In genomic region chr8:61374059-61374755, GRCm38 (mm10) we compare ENCODE assay signal across 11 mouse cellular contexts.
DNase-seq lines count a peak whose midpoint lies in the region; ATAC-seq and TF ChIP-seq lines count a peak whose summit lies in the region.
"Had no signal": no experiment of that assay in that cellular context is flagged by ENCODE, and none has a peak within 500 bp of the region (broad histone marks: within the 10 kb centered on the region; RNA-seq: fewer than 3 reads in every experiment).

No protein-coding gene starts in this region.

- intact Hi-C loops in left cerebral cortex, adult 2 months (cut with DNase I) = no loop called here
- intact Hi-C loops in left cerebral cortex, postnatal 14 days (cut with DNase I) = loop anchor here (5.0 kb wide), 1 partner anchor 147 kb away; no protein-coding TSS in a partner anchor

- no peaks in the 10 kb centered on the region for H3K9me3 ChIP-seq in embryonic facial prominence, embryonic 11.5 days (replicated peaks; ENCODE audit: control insufficient read depth, low read length)
- no peaks in the 10 kb centered on the region for H3K9me3 ChIP-seq in embryonic facial prominence, embryonic 10.5 days
- no peaks in the 10 kb centered on the region for H3K9me3 ChIP-seq in forebrain, embryonic 12.5 days
- no peaks in the 10 kb centered on the region for H3K9me3 ChIP-seq in midbrain, embryonic 15.5 days
- H3K9me3 ChIP-seq: limb, embryonic 12.5 days had no signal

- no peak overlapping the region for H3K4me2 ChIP-seq in embryonic facial prominence, embryonic 11.5 days (ENCODE audit: low read depth, low read length)
- no peak overlapping the region for H3K4me2 ChIP-seq in forebrain, embryonic 12.5 days
- H3K4me2 ChIP-seq in midbrain, embryonic 15.5 days = no peak overlapping the region
- H3K4me2 ChIP-seq: limb, embryonic 12.5 days had no signal

- peak; percentile 23 for DNase-seq in embryonic facial prominence, embryonic 11.5 days (ENCODE audit: low spot score)
- DNase-seq in embryonic facial prominence, embryonic 10.5 days (ENCODE audit: low spot score) = no peak
- DNase-seq in left cerebral cortex, adult 2 months (ENCODE audit: extremely low spot score in 1 of 2, low spot score in 2 of 2) = no peak
- DNase-seq in left cerebral cortex, postnatal 14 days (ENCODE audit: low spot score in 2 of 2) = no peak
- DNase-seq in cerebellum, adult 11-12 months = no peak
- DNase-seq in adrenal gland, adult 8-10 months = no peak
- DNase-seq: cerebellum, adult 18-20 months; heart, postnatal 36 days had no signal

- peak; percentile 36 for TF ChIP-seq CTCF in left cerebral cortex, adult 2 months (IDR thresholded peaks at IDR 0.05)

- no peaks in the 10 kb centered on the region for H3K27me3 ChIP-seq in embryonic facial prominence, embryonic 11.5 days (ENCODE audit: control insufficient read depth, insufficient read depth, low read length)
- H3K27me3 ChIP-seq in embryonic facial prominence, embryonic 10.5 days (replicated peaks; ENCODE audit: low read depth, poor library complexity, severe bottlenecking) = no peaks in the 10 kb centered on the region
- H3K27me3 ChIP-seq in forebrain, embryonic 12.5 days = no peaks in the 10 kb centered on the region
- no peaks in the 10 kb centered on the region for H3K27me3 ChIP-seq in midbrain, embryonic 15.5 days (replicated peaks)

- no peaks in the 10 kb centered on the region for H3K4me1 ChIP-seq in embryonic facial prominence, embryonic 11.5 days (ENCODE audit: control insufficient read depth, insufficient read depth, low read length)
- H3K4me1 ChIP-seq in embryonic facial prominence, embryonic 10.5 days = no peaks in the 10 kb centered on the region
- peaks cover 28% of the 10 kb centered on the region for H3K4me1 ChIP-seq in forebrain, embryonic 12.5 days
- peaks cover 17% of the 10 kb centered on the region for H3K4me1 ChIP-seq in midbrain, embryonic 15.5 days

- H3K9ac ChIP-seq in embryonic facial prominence, embryonic 11.5 days (replicated peaks; ENCODE audit: low read length) = no peak overlapping the region
- H3K9ac ChIP-seq in forebrain, embryonic 12.5 days = no peak overlapping the region
- H3K9ac ChIP-seq in midbrain, embryonic 15.5 days = no peak overlapping the region
- H3K9ac ChIP-seq: limb, embryonic 12.5 days had no signal

- WGBS in embryonic facial prominence, embryonic 11.5 days = 80% methylated on average over 16 of the region's 16 CpGs
- 81% methylated on average over 16 of the region's 16 CpGs for WGBS in embryonic facial prominence, embryonic 10.5 days
- 82% methylated on average over 16 of the region's 16 CpGs for WGBS in forebrain, embryonic 12.5 days
- 86% methylated on average over 16 of the region's 16 CpGs for WGBS in midbrain, embryonic 15.5 days

- H3K27ac ChIP-seq in embryonic facial prominence, embryonic 11.5 days (replicated peaks; ENCODE audit: low read depth, low read length) = no peak overlapping the region
- H3K27ac ChIP-seq in embryonic facial prominence, embryonic 10.5 days (replicated peaks) = no peak overlapping the region
- no peak overlapping the region for H3K27ac ChIP-seq in left cerebral cortex, adult 2 months
- H3K27ac ChIP-seq in forebrain, embryonic 12.5 days = no peak overlapping the region
- no peak overlapping the region for H3K27ac ChIP-seq in midbrain, embryonic 15.5 days
- H3K27ac ChIP-seq: limb, embryonic 12.5 days had no signal

- no peak overlapping the region for H3K4me3 ChIP-seq in embryonic facial prominence, embryonic 11.5 days (ENCODE audit: low read depth, low read length)
- no peak overlapping the region for H3K4me3 ChIP-seq in embryonic facial prominence, embryonic 10.5 days
- no peak overlapping the region for H3K4me3 ChIP-seq in left cerebral cortex, adult 2 months
- no peak overlapping the region for H3K4me3 ChIP-seq in forebrain, embryonic 12.5 days (replicated peaks)
- no peak overlapping the region for H3K4me3 ChIP-seq in midbrain, embryonic 15.5 days
- H3K4me3 ChIP-seq: limb, embryonic 12.5 days had no signal

- H3K36me3 ChIP-seq in embryonic facial prominence, embryonic 11.5 days (replicated peaks; ENCODE audit: control insufficient read depth, insufficient read depth, low read depth, low read length) = no peaks in the 10 kb centered on the region
- H3K36me3 ChIP-seq in embryonic facial prominence, embryonic 10.5 days (replicated peaks) = peaks cover 58% of the 10 kb centered on the region
- H3K36me3 ChIP-seq in forebrain, embryonic 12.5 days (replicated peaks) = peaks cover 46% of the 10 kb centered on the region
- H3K36me3 ChIP-seq in midbrain, embryonic 15.5 days (replicated peaks) = no peaks in the 10 kb centered on the region

- 0 out of 2 replicates have a peak, but pooled peaks have one; percentile 29 for ATAC-seq in embryonic facial prominence, embryonic 11.5 days (replicated peaks; ENCODE audit: insufficient number of reproducible peaks, low FRiP score, low TSS enrichment, low read depth)
- ATAC-seq in forebrain, embryonic 12.5 days (ENCODE audit: low FRiP score) = peak; percentile 37; the same call in 1 of the 2 replicates
- 0 out of 2 replicates have a peak, but pooled peaks have one; percentile 24 for ATAC-seq in midbrain, embryonic 15.5 days (replicated peaks)
